18 mouse cellular contexts compared by ENCODE assay signal in the genomic region with DNA sequence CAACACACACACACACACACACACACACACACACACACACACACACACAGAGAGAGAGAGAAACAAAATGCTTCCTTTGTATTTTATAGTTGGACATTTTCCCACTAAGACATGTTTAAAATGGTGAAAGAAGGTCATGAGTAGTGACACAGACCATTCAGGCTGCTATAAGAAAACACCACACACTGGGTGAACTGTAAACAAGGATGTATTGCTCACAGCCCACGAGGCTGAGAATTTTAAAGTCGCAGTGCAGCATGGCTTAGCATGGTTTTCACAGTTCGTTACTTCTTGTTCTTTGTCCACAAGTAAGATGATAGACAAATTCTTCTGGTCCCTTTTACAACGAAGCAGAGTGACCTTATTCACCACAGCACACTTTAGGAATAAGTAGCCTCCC.
A peak's percentile ranks its signal among the peaks of the same experiment; 100 is the strongest.
DNase-seq lines count a peak whose midpoint lies in the region; ATAC-seq and TF ChIP-seq lines count a peak whose summit lies in the region.
"Had no signal": no experiment of that assay in that cellular context is flagged by ENCODE, and none has a peak within 500 bp of the region (broad histone marks: within the 10 kb centered on the region; RNA-seq: fewer than 3 reads in every experiment).

No protein-coding gene starts in this region.

- no peak overlapping the region for H3K9ac ChIP-seq in forebrain, embryonic 12.5 days
- H3K9ac ChIP-seq in forebrain, embryonic 13.5 days = no peak overlapping the region
- no peak overlapping the region for H3K9ac ChIP-seq in kidney, postnatal 0 days (ENCODE audit: low read depth, low read length)
- no peak overlapping the region for H3K9ac ChIP-seq in midbrain, embryonic 13.5 days (replicated peaks)
- H3K9ac ChIP-seq: embryonic facial prominence, embryonic 12.5 days; forebrain, postnatal 0 days; heart, embryonic 12.5 days; hindbrain, embryonic 12.5 days had no signal

- peaks cover 5% of the 10 kb centered on the region; the same call in 1 of the 2 replicates for H3K4me1 ChIP-seq in forebrain, embryonic 12.5 days
- no peaks in the 10 kb centered on the region for H3K4me1 ChIP-seq in forebrain, embryonic 13.5 days
- no peaks in the 10 kb centered on the region for H3K4me1 ChIP-seq in kidney, postnatal 0 days (replicated peaks; ENCODE audit: insufficient read depth, low read length)
- H3K4me1 ChIP-seq in midbrain, embryonic 13.5 days (replicated peaks) = no peaks in the 10 kb centered on the region
- H3K4me1 ChIP-seq in midbrain, embryonic 10.5 days = 0 out of 2 replicates have a peak, but pooled peaks cover 5% of the 10 kb centered on the region
- H3K4me1 ChIP-seq: embryonic facial prominence, embryonic 12.5 days; heart, embryonic 12.5 days; hindbrain, embryonic 12.5 days had no signal

- peak; percentile 57; the same call in 1 of the 2 replicates for ATAC-seq in forebrain, embryonic 12.5 days (ENCODE audit: low FRiP score)
- no peak for ATAC-seq in forebrain, embryonic 13.5 days
- ATAC-seq in kidney, postnatal 0 days (replicated peaks; ENCODE audit: low FRiP score, low read depth) = no peak
- ATAC-seq in midbrain, embryonic 13.5 days = 0 out of 2 replicates have a peak, but pooled peaks have one; percentile 50
- ATAC-seq in megakaryocyte progenitor cell, adult 5-6 weeks (replicated peaks; ENCODE audit: poor library complexity) = no peak
- ATAC-seq: forebrain, postnatal 0 days; hindbrain, postnatal 0 days had no signal

- H3K36me3 ChIP-seq in forebrain, embryonic 12.5 days (replicated peaks) = no peaks in the 10 kb centered on the region
- no peaks in the 10 kb centered on the region for H3K36me3 ChIP-seq in forebrain, embryonic 13.5 days (ENCODE audit: poor library complexity, severe bottlenecking)
- no peaks in the 10 kb centered on the region for H3K36me3 ChIP-seq in kidney, postnatal 0 days (ENCODE audit: insufficient read depth, low read length)
- no peaks in the 10 kb centered on the region for H3K36me3 ChIP-seq in midbrain, embryonic 13.5 days
- no peaks in the 10 kb centered on the region for H3K36me3 ChIP-seq in midbrain, embryonic 10.5 days
- H3K36me3 ChIP-seq: embryonic facial prominence, embryonic 12.5 days; heart, embryonic 12.5 days; hindbrain, embryonic 12.5 days had no signal

- TF ChIP-seq CTCF in kidney, postnatal 0 days (IDR thresholded peaks at IDR 0.05; ENCODE audit: low read depth) = no peak

- H3K9me3 ChIP-seq in forebrain, embryonic 12.5 days = 0 out of 2 replicates have a peak, but pooled peaks cover 3% of the 10 kb centered on the region
- H3K9me3 ChIP-seq in forebrain, embryonic 13.5 days (replicated peaks) = no peaks in the 10 kb centered on the region
- H3K9me3 ChIP-seq in kidney, postnatal 0 days (replicated peaks; ENCODE audit: low read length) = no peaks in the 10 kb centered on the region
- no peaks in the 10 kb centered on the region for H3K9me3 ChIP-seq in midbrain, embryonic 13.5 days
- H3K9me3 ChIP-seq in midbrain, embryonic 10.5 days (replicated peaks) = no peaks in the 10 kb centered on the region
- H3K9me3 ChIP-seq: embryonic facial prominence, embryonic 12.5 days; hindbrain, embryonic 12.5 days had no signal

- 19% methylated on average over 4 of the region's 4 CpGs for WGBS in forebrain, embryonic 12.5 days
- WGBS in forebrain, embryonic 13.5 days = 16% methylated on average over 4 of the region's 4 CpGs
- WGBS in kidney, postnatal 0 days = 33% methylated on average over 4 of the region's 4 CpGs
- 38% methylated on average over 4 of the region's 4 CpGs for WGBS in midbrain, embryonic 13.5 days
- WGBS in midbrain, embryonic 10.5 days = 55% methylated on average over 4 of the region's 4 CpGs

- H3K27ac ChIP-seq in forebrain, embryonic 12.5 days = no peak overlapping the region
- no peak overlapping the region for H3K27ac ChIP-seq in forebrain, embryonic 13.5 days
- H3K27ac ChIP-seq in kidney, postnatal 0 days = no peak overlapping the region
- no peak overlapping the region for H3K27ac ChIP-seq in midbrain, embryonic 13.5 days
- no peak overlapping the region for H3K27ac ChIP-seq in midbrain, embryonic 10.5 days (replicated peaks)
- H3K27ac ChIP-seq: embryonic facial prominence, embryonic 12.5 days; hindbrain, embryonic 12.5 days; hindbrain, postnatal 0 days had no signal

- H3K4me2 ChIP-seq in forebrain, embryonic 12.5 days = no peak overlapping the region
- H3K4me2 ChIP-seq in forebrain, embryonic 13.5 days = no peak overlapping the region
- no peak overlapping the region for H3K4me2 ChIP-seq in kidney, postnatal 0 days (ENCODE audit: low read length)
- H3K4me2 ChIP-seq in midbrain, embryonic 13.5 days (replicated peaks) = no peak overlapping the region
- H3K4me2 ChIP-seq: embryonic facial prominence, embryonic 12.5 days; heart, embryonic 12.5 days; hindbrain, embryonic 12.5 days had no signal

- no peaks in the 10 kb centered on the region for H3K27me3 ChIP-seq in forebrain, embryonic 12.5 days
- no peaks in the 10 kb centered on the region for H3K27me3 ChIP-seq in forebrain, embryonic 13.5 days
- H3K27me3 ChIP-seq in kidney, postnatal 0 days (ENCODE audit: insufficient read depth, low read length) = no peaks in the 10 kb centered on the region
- H3K27me3 ChIP-seq in midbrain, embryonic 13.5 days = no peaks in the 10 kb centered on the region
- H3K27me3 ChIP-seq in midbrain, embryonic 10.5 days (ENCODE audit: low read depth, poor library complexity, severe bottlenecking) = no peaks in the 10 kb centered on the region
- H3K27me3 ChIP-seq: embryonic facial prominence, embryonic 12.5 days; heart, embryonic 12.5 days; hindbrain, embryonic 12.5 days had no signal

- DNase-seq in kidney, postnatal 0 days (ENCODE audit: low spot score) = peak; percentile 10
- no peak for DNase-seq in kidney, postnatal 4 days
- DNase-seq in midbrain, embryonic 10.5 days (ENCODE audit: low spot score) = no peak
- DNase-seq: adrenal gland, postnatal 10 days; cerebellum, adult 11-12 months; cerebellum, adult 9-10 months; cerebellum, postnatal 25 days; forebrain, postnatal 0 days; gastrocnemius, postnatal 14 days; heart, postnatal 36 days had no signal

- no peak overlapping the region for H3K4me3 ChIP-seq in forebrain, embryonic 12.5 days (replicated peaks)
- H3K4me3 ChIP-seq in forebrain, embryonic 13.5 days = no peak overlapping the region
- H3K4me3 ChIP-seq in kidney, postnatal 0 days (replicated peaks; ENCODE audit: low read depth, low read length) = no peak overlapping the region
- H3K4me3 ChIP-seq in midbrain, embryonic 13.5 days (replicated peaks) = no peak overlapping the region
- no peak overlapping the region for H3K4me3 ChIP-seq in midbrain, embryonic 10.5 days
- H3K4me3 ChIP-seq: embryonic facial prominence, embryonic 12.5 days; heart, embryonic 12.5 days; hindbrain, embryonic 12.5 days had no signal

Comparison
In these comparisons a context has a peak if more than half of its experiments do, and no peak if none do; other contexts are left out.
1. ATAC-seq: peak in forebrain, embryonic 12.5 days (single experiment) and midbrain, embryonic 13.5 days (single experiment); none in forebrain, embryonic 13.5 days (single experiment), kidney, postnatal 0 days (single experiment) and megakaryocyte progenitor cell, adult 5-6 weeks (single experiment).